Mouse (Mus musculus): ENCODE measurements at regions not wholly inside any gene's neighbourhood (a gene's known extent, or its start where the extent isn't known, plus 50 kb on each side); places are given as distances from the start of the nearest gene placed in this dataset.

DNA sequence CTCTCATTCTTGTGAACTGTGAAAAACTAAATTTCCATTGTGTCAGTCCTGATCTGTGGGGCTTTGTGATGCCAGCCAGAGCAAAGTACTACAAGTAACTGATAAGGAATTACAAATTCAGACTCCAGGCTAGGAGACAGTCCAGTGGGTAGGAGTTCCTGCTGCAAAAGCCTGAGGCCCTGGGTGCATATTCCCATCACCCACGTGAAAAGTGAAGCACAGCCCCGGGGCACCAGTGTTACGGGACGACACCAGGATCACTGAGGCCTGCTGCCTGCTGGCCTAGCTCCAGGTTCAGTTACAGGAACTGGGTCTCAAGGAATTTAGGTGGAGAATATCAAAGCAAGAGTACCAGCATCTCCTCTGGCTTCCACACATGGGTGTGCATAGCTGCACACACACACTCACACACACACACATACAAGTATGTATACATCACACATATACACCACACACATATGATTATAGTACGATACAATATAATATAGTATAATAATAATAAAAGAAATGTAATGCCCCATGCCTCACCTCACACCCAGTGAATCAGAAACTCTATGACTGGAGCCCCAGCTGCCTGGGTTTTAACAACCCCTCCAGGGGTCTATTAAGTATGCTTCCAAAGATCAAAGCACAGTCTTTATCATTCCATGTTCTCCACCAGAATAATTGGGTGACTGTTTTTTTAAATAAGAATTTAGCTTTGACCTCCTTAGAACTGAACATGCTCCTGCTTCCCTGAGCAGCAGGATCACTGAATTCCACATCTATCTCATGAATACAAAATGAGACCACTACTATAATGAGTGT is 126.6 kb upstream of the Gm34302 start:
- TF ChIP-seq EP300 (IDR thresholded peaks at IDR 0.05) (no peak), CTCF (IDR thresholded peaks at IDR 0.05) (no peak)
- Histone ChIP-seq H3K4me3 (ENCODE audit: low read depth, low read length) (no peak overlapping the region), H3K9ac (replicated peaks; ENCODE audit: low read depth) (no peak overlapping the region), H3K27me3 (replicated peaks; ENCODE audit: insufficient read depth, low read length) (no peaks in the 10 kb centered on the region), H3K27ac (ENCODE audit: low read length) (no peak overlapping the region), H3K4me2 (replicated peaks; ENCODE audit: low read depth, low read length) (0 out of 2 replicates have a peak overlapping the region, but pooled peaks have one; percentile 11), H3K9me3 (ENCODE audit: low read length) (no peaks in the 10 kb centered on the region), H3K4me1 (ENCODE audit: insufficient read depth, low read depth, low read length) (no peaks in the 10 kb centered on the region), H3K36me3 (ENCODE audit: insufficient read depth, low read length) (no peaks in the 10 kb centered on the region)
- no peak for ATAC-seq
- DNase-seq (ENCODE audit: low spot score) = no peak
- WGBS = 32% methylated on average over 5 of the region's 5 CpGs

DNA sequence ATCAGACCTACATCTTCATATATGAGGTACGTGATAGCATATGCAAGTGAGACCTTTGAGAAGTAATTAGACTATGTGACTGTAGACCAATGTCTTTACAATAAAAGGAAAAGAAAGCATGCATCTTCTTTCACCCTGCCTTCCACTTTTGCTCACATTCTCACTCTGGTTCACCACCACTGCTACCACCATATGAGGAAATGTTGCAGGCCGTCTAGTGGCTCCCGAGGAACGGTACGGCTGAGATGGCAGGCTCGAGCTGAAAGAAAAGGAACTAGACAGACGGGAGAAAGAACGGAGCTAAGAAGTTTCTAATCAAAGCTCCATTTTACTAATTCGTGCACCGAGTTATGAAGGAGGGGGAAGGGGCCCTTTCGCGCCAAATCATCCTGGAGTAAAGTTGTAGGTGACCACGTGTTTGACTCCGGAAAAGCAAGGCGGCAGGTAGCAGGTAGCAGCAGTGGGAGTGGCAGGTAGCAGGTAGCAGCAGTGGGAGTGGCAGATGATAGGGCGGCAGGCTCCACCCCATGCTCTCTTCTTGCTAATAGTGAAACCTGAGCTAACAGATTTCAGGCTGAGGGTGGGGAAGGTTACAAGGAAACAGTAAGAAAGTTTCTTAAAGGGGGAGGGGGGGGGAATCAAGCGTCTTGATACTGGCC is 125.9 kb upstream of the Gm34302 start:
- WGBS = 20% methylated on average over 17 of the region's 17 CpGs
- DNase-seq (ENCODE audit: low spot score) (peak; percentile 50), ATAC-seq (peak; percentile 74)
- TF ChIP-seq CTCF (IDR thresholded peaks at IDR 0.05) = no peak
- no peak for TF ChIP-seq EP300 (IDR thresholded peaks at IDR 0.05)
- no peaks in the 10 kb centered on the region for H3K4me1 ChIP-seq (ENCODE audit: insufficient read depth, low read depth, low read length)
- H3K27ac ChIP-seq (ENCODE audit: low read length) = no peak overlapping the region
- H3K4me2 ChIP-seq (replicated peaks; ENCODE audit: low read depth, low read length) = 0 out of 2 replicates have a peak overlapping the region, but pooled peaks have one; percentile 30
- no peak overlapping the region for H3K9ac ChIP-seq (replicated peaks; ENCODE audit: low read depth)
- H3K36me3 ChIP-seq (ENCODE audit: insufficient read depth, low read length) = no peaks in the 10 kb centered on the region
- H3K4me3 ChIP-seq (ENCODE audit: low read depth, low read length) = no peak overlapping the region
- H3K9me3 ChIP-seq (ENCODE audit: low read length) = no peaks in the 10 kb centered on the region
- no peaks in the 10 kb centered on the region for H3K27me3 ChIP-seq (replicated peaks; ENCODE audit: insufficient read depth, low read length)

DNA sequence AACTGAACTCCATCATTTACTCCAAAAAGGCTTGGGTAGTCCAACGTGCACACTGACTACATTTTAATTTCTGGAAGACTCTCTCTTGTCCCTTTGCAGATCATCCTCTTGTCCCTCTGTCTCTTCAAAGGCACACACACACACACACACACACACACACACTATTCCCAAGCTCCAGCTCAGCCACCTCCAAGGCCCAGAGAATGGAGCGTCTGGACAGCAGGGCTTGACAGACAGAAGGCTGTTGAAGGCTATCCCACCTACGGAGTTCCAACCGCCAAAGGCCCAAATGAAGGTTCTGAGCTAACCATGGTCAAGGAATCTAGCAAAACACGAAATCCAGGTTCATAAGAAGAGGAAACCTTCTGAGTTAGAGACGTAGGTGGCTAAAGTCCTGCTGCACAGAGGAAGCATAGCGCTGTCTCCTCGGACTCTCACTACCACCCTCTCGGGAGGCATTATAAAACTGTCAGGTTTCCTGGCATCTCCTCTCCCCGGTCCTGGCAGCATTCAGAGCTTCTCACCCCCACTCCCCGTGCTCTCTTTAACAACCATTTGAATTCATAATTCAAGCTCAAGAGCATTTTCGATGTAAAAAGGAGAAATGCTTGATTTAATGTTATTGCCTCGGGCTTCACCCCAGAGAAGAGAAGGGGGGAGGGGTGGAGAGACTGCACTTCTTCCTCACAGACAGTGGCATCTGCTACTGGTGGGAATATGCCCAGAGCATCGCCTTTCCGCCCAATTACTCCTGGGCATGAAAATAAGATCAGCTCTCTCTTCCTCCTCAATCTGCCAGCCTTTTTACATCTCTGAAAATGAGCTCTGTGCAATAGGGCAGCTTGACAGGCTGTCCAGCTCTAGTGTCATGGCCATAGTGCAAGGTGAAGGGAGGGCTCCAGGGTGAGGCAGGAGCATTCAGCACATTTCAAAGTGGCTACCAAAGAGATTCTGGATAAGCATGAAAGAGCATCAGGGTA is 99.3 kb upstream of the Gm34302 start:
- Histone ChIP-seq H3K4me3 (ENCODE audit: low read depth, low read length) (no peak overlapping the region), H3K36me3 (ENCODE audit: insufficient read depth, low read length) (no peaks in the 10 kb centered on the region), H3K4me2 (replicated peaks; ENCODE audit: low read depth, low read length) (no peak overlapping the region), H3K27me3 (replicated peaks; ENCODE audit: insufficient read depth, low read length) (no peaks in the 10 kb centered on the region), H3K9ac (replicated peaks; ENCODE audit: low read depth) (no peak overlapping the region), H3K27ac (ENCODE audit: low read length) (no peak overlapping the region), H3K9me3 (ENCODE audit: low read length) (no peaks in the 10 kb centered on the region), H3K4me1 (ENCODE audit: insufficient read depth, low read depth, low read length) (no peaks in the 10 kb centered on the region)
- no peak for DNase-seq (ENCODE audit: low spot score)
- ATAC-seq = no peak
- WGBS = 80% methylated on average over 15 of the region's 15 CpGs
- TF ChIP-seq CTCF (IDR thresholded peaks at IDR 0.05) (no peak), EP300 (IDR thresholded peaks at IDR 0.05) (no peak)

DNA sequence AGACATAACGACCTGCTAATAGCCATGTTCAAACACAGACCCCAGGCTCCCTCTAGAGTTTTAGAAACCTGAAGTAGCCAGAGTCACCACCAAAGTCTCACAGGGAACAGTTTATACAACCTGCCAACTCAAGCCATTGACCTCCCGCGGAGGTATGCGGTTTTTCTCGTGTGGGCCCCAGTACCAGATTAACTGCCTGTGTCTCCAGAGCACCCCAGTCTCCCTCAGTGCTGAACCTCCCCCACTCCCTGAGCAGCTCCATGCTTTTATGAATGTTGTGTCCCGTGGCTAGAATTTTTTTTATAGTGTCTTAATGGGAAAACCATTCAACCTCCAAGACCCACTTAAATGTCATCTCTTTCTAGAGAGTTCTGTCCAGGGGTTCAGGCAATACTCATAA is 98.5 kb upstream of the Gm34302 start:
- no peak overlapping the region for H3K4me2 ChIP-seq (replicated peaks; ENCODE audit: low read depth, low read length)
- no peak for TF ChIP-seq CTCF (IDR thresholded peaks at IDR 0.05)
- no peak for TF ChIP-seq EP300 (IDR thresholded peaks at IDR 0.05)
- H3K36me3 ChIP-seq (ENCODE audit: insufficient read depth, low read length) = no peaks in the 10 kb centered on the region
- H3K4me1 ChIP-seq (ENCODE audit: insufficient read depth, low read depth, low read length) = no peaks in the 10 kb centered on the region
- H3K9ac ChIP-seq (replicated peaks; ENCODE audit: low read depth) = no peak overlapping the region
- DNase-seq (ENCODE audit: low spot score) = no peak
- H3K27me3 ChIP-seq (replicated peaks; ENCODE audit: insufficient read depth, low read length) = no peaks in the 10 kb centered on the region
- WGBS = 37% methylated on average over 6 of the region's 6 CpGs
- H3K4me3 ChIP-seq (ENCODE audit: low read depth, low read length) = no peak overlapping the region
- H3K9me3 ChIP-seq (ENCODE audit: low read length) = no peaks in the 10 kb centered on the region
- no peak for ATAC-seq
- no peak overlapping the region for H3K27ac ChIP-seq (ENCODE audit: low read length)

DNA sequence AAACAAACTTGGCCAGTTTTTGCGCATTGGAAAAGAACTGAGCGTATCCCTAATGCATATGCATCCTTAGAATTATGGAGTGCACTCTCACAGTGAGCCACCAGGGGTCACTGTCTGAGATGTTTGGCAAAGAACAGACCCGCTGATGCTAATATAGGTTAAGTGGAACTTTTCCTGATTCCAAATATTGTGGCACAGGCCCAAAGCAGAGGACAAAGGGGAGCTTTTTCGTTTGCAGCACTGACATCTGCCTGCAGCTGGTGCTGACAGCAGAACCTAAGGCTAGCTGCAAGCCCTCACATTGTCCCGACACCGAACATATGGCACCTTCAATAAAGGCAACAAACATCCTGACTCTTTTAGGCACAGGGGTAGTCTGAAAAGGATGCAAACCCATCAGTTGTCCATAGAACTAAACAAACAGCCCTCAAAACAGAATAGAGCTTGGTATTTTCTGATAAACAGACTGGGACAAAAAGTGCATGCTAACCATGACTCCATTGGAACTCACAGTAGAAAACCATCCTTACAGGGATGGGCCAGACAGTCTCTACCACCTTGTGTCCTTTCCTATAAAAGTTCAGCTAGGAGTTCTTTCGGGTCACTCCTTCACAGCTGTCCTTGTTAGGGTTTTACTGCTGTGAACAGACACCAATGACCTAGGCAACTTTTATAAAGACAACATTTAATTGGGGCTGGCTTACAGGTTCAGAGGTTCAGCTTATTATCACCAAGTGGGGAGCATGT is 87.1 kb upstream of the Gm34302 start:
- TF ChIP-seq CTCF (IDR thresholded peaks at IDR 0.05) = peak; percentile 87
- TF ChIP-seq EP300 (IDR thresholded peaks at IDR 0.05) = no peak
- WGBS = 45% methylated on average over 7 of the region's 7 CpGs
- DNase-seq (ENCODE audit: low spot score) = peak; percentile 68

More for the DNA sequence above, 87.1 kb upstream of the Gm34302 start:
- Histone ChIP-seq H3K9me3 (ENCODE audit: low read length) (no peaks in the 10 kb centered on the region), H3K27me3 (replicated peaks; ENCODE audit: insufficient read depth, low read length) (no peaks in the 10 kb centered on the region), H3K4me3 (ENCODE audit: low read depth, low read length) (no peak overlapping the region), H3K27ac (ENCODE audit: low read length) (no peak overlapping the region), H3K4me2 (replicated peaks; ENCODE audit: low read depth, low read length) (no peak overlapping the region), H3K36me3 (ENCODE audit: insufficient read depth, low read length) (no peaks in the 10 kb centered on the region), H3K9ac (replicated peaks; ENCODE audit: low read depth) (no peak overlapping the region), H3K4me1 (ENCODE audit: insufficient read depth, low read depth, low read length) (no peaks in the 10 kb centered on the region)
- ATAC-seq = peak; percentile 49
